In the genomic region with DNA sequence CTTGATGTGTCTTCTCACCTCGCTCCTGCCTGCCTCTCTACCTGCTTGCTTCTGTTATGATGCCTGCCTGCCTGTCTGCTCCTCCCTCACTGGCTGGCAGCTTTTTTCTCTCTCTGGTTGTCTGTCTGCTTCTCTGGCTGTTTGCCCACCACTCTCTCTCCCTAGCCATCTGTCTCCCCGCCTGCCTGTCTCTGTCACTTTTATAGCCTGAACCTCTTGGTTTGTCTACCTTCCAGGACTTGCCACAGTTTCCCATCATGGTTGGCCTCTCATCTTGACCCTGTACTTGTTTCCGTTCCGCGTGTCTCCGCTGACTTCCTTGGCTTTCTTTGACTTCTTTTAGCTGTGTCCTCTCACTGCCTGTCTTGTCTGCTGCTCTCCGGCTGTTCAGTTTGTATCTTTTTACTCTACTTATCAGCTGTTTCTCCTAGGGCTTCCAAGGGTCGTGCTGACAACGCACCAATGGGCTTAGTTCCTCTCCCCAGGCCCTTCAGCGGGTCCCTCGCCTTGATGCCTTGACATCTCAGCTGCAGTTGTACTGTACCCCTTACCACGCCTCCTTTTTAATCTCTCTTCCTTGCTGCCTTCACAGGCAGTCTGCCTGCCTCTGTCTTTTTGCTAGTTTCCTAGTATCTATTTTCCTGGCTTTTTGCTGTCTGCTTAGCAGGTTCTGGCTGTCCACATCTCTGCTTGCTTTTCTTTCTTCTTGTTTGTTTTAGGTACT, we compare ENCODE assay signal across 8 mouse cellular contexts. TPM values are rescaled to one million over a fixed set of nuclear protein-coding genes. Genes with fewer than 3 reads are reported as not detected.
A peak's percentile ranks its signal among the peaks of the same experiment; 100 is the strongest.
DNase-seq lines count a peak whose midpoint lies in the region; ATAC-seq and TF ChIP-seq lines count a peak whose summit lies in the region.

No protein-coding gene starts in this region.

- TF ChIP-seq POLR2A in olfactory bulb, adult 2 months (IDR thresholded peaks at IDR 0.05; ENCODE audit: insufficient read depth, low read depth, low read length): no peak

- peak overlapping the region; percentile 78 for H3K27ac ChIP-seq in embryonic facial prominence, embryonic 12.5 days
- H3K27ac ChIP-seq in intestine, embryonic 14.5 days (ENCODE audit: low read depth): peak overlapping the region; percentile 64
- H3K27ac ChIP-seq in limb, embryonic 10.5 days: peak overlapping the region; percentile 32; the same call in 1 of the 2 replicates
- peak overlapping the region; percentile 10; the same call in 1 of the 2 replicates for H3K27ac ChIP-seq in olfactory bulb, adult 2 months (ENCODE audit: insufficient read depth, low read depth, low read length)

- TF ChIP-seq CTCF in olfactory bulb, adult 2 months (IDR thresholded peaks at IDR 0.05; ENCODE audit: insufficient read depth, low read depth, low read length): no peak

- H3K9ac ChIP-seq in embryonic facial prominence, embryonic 12.5 days: 0 out of 2 replicates have a peak overlapping the region, but pooled peaks have one; percentile 15
- no peak overlapping the region for H3K9ac ChIP-seq in intestine, embryonic 14.5 days (ENCODE audit: low read length)

- peak overlapping the region; percentile 39 for H3K4me2 ChIP-seq in embryonic facial prominence, embryonic 12.5 days (replicated peaks)
- peak overlapping the region; percentile 24; the same call in 1 of the 2 replicates for H3K4me2 ChIP-seq in intestine, embryonic 14.5 days (ENCODE audit: low read length)

- H3K36me3 ChIP-seq in embryonic facial prominence, embryonic 12.5 days: peaks cover 17% of the 10 kb centered on the region
- peaks cover 27% of the 10 kb centered on the region for H3K36me3 ChIP-seq in intestine, embryonic 14.5 days (ENCODE audit: control insufficient read depth, insufficient read depth, low read length)
- H3K36me3 ChIP-seq in limb, embryonic 10.5 days: peaks cover 57% of the 10 kb centered on the region

- no peaks in the 10 kb centered on the region for H3K9me3 ChIP-seq in embryonic facial prominence, embryonic 12.5 days
- no peaks in the 10 kb centered on the region for H3K9me3 ChIP-seq in intestine, embryonic 14.5 days (ENCODE audit: control insufficient read depth, low read length)
- H3K9me3 ChIP-seq in limb, embryonic 10.5 days (replicated peaks): no peaks in the 10 kb centered on the region

- no peak for ATAC-seq in embryonic facial prominence, embryonic 12.5 days (ENCODE audit: insufficient number of reproducible peaks, insufficient read depth, low FRiP score, low TSS enrichment)
- ATAC-seq in intestine, embryonic 14.5 days (replicated peaks; ENCODE audit: low FRiP score, low TSS enrichment, low read depth): no peak

- H3K4me3 ChIP-seq in embryonic facial prominence, embryonic 12.5 days: 0 out of 2 replicates have a peak overlapping the region, but pooled peaks have one; percentile 0
- no peak overlapping the region for H3K4me3 ChIP-seq in intestine, embryonic 14.5 days (ENCODE audit: low read depth, low read length)
- peak overlapping the region; percentile 13; the same call in 1 of the 2 replicates for H3K4me3 ChIP-seq in limb, embryonic 10.5 days
- H3K4me3 ChIP-seq in olfactory bulb, adult 2 months (ENCODE audit: insufficient read depth, low read depth, low read length): no peak overlapping the region

- peaks cover 23% of the 10 kb centered on the region for H3K4me1 ChIP-seq in embryonic facial prominence, embryonic 12.5 days
- peaks cover 25% of the 10 kb centered on the region for H3K4me1 ChIP-seq in intestine, embryonic 14.5 days (replicated peaks; ENCODE audit: control insufficient read depth, insufficient read depth, low read length)
- peaks cover 41% of the 10 kb centered on the region for H3K4me1 ChIP-seq in limb, embryonic 10.5 days
- peaks cover 19% of the 10 kb centered on the region for H3K4me1 ChIP-seq in olfactory bulb, adult 2 months (ENCODE audit: control insufficient read depth, insufficient read depth, low read length)

- DNase-seq in adrenal gland, postnatal 14 days: peak; percentile 36
- no peak for DNase-seq in adrenal gland, postnatal 10 days
- DNase-seq in CD4-positive, CD25-positive, alpha-beta regulatory T cell, adult 2 months (ENCODE audit: low read depth, low spot score): peak; percentile 47
- DNase-seq in intestine, embryonic 14.5 days (ENCODE audit: low spot score): peak; percentile 60
- no peak for DNase-seq in limb, embryonic 10.5 days (ENCODE audit: low spot score)
- no peak for DNase-seq in gastrocnemius, adult 8-10 months (ENCODE audit: low spot score in 2 of 2)

- 62% methylated on average over 12 of the region's 12 CpGs for WGBS in embryonic facial prominence, embryonic 12.5 days
- WGBS in intestine, embryonic 14.5 days: 31% methylated on average over 12 of the region's 12 CpGs
- WGBS in limb, embryonic 10.5 days: 56% methylated on average over 12 of the region's 12 CpGs
- 39% methylated on average over 12 of the region's 12 CpGs for WGBS in olfactory bulb, adult 2 months

- no peaks in the 10 kb centered on the region for H3K27me3 ChIP-seq in embryonic facial prominence, embryonic 12.5 days
- no peaks in the 10 kb centered on the region for H3K27me3 ChIP-seq in intestine, embryonic 14.5 days (replicated peaks; ENCODE audit: control insufficient read depth, insufficient read depth, low read length)
- H3K27me3 ChIP-seq in limb, embryonic 10.5 days (ENCODE audit: low read depth, poor library complexity, severe bottlenecking): no peaks in the 10 kb centered on the region

RNA-seq across cellular contexts. Expression of gene Chd3, which starts 3.0 kb away (rescaled TPM):
- total RNA-seq in adrenal gland, postnatal 14 days (2021): 109 and 118 TPM in 2 replicates
- total RNA-seq in adrenal gland, postnatal 10 days (2021): 100 to 1,000 TPM in 1 of 2 experiments, 10 to 100 TPM in 1; 93.8 to 128 TPM
- polyA plus RNA-seq in embryonic facial prominence, embryonic 12.5 days (2016; fragmentation: Nextera tagmentation; extraction: Ambion mirVana): 130 and 135 TPM in 2 replicates
- polyA plus RNA-seq in intestine, embryonic 14.5 days (2014; fragmentation: Nextera tagmentation; extraction: Ambion mirVana): 52.4 and 62.3 TPM in 2 replicates
- polyA plus RNA-seq in limb, embryonic 10.5 days (2016; fragmentation: Nextera tagmentation; extraction: Ambion mirVana): 35.1 and 70.5 TPM in 2 replicates
- 175 and 278 TPM in 2 replicates for polyA plus RNA-seq in olfactory bulb, adult 2 months (2012; ENCODE audit: insufficient read depth, insufficient read length, low replicate concordance, missing spikeins)
- 1 to 10 TPM; 4.2 to 9.0 (median 5.5) TPM for total RNA-seq in gastrocnemius, adult 8-10 months (2022)

RNA-seq across cellular contexts. Expression of gene Naa38, which starts 23.1 kb away (rescaled TPM):
- 124 and 137 TPM in 2 replicates for total RNA-seq in adrenal gland, postnatal 14 days (2021)
- total RNA-seq in adrenal gland, postnatal 10 days (2021): 100 to 1,000 TPM; 124 to 138 TPM
- 126 and 129 TPM in 2 replicates for polyA plus RNA-seq in embryonic facial prominence, embryonic 12.5 days (2016; fragmentation: Nextera tagmentation; extraction: Ambion mirVana)
- 184 and 197 TPM in 2 replicates for polyA plus RNA-seq in intestine, embryonic 14.5 days (2014; fragmentation: Nextera tagmentation; extraction: Ambion mirVana)
- 140 and 151 TPM in 2 replicates for polyA plus RNA-seq in limb, embryonic 10.5 days (2016; fragmentation: Nextera tagmentation; extraction: Ambion mirVana)
- not detected in 2 replicates for polyA plus RNA-seq in olfactory bulb, adult 2 months (2012; ENCODE audit: insufficient read depth, insufficient read length, low replicate concordance, missing spikeins)
- 10 to 100 TPM; 73.2 to 78.1 (median 75.7) TPM for total RNA-seq in gastrocnemius, adult 8-10 months (2022)

RNA-seq across cellular contexts. Expression of gene Cyb5d1, which starts 23.2 kb away (rescaled TPM):
- 34.2 and 42.6 TPM in 2 replicates for total RNA-seq in adrenal gland, postnatal 14 days (2021)
- 10 to 100 TPM; 32.4 to 38.9 TPM for total RNA-seq in adrenal gland, postnatal 10 days (2021)
- polyA plus RNA-seq in embryonic facial prominence, embryonic 12.5 days (2016; fragmentation: Nextera tagmentation; extraction: Ambion mirVana): 44.6 and 50.0 TPM in 2 replicates
- polyA plus RNA-seq in intestine, embryonic 14.5 days (2014; fragmentation: Nextera tagmentation; extraction: Ambion mirVana): 23.3 and 23.8 TPM in 2 replicates
- polyA plus RNA-seq in limb, embryonic 10.5 days (2016; fragmentation: Nextera tagmentation; extraction: Ambion mirVana): 45.2 and 51.6 TPM in 2 replicates
- not detected in 2 replicates for polyA plus RNA-seq in olfactory bulb, adult 2 months (2012; ENCODE audit: insufficient read depth, insufficient read length, low replicate concordance, missing spikeins)
- total RNA-seq in gastrocnemius, adult 8-10 months (2022): 10 to 100 TPM; 33.2 to 38.0 (median 36.7) TPM

RNA-seq across cellular contexts. Expression of gene Tmem88, which starts 25.8 kb away (rescaled TPM):
- total RNA-seq in adrenal gland, postnatal 14 days (2021): 29.5 and 30.2 TPM in 2 replicates
- total RNA-seq in adrenal gland, postnatal 10 days (2021): 10 to 100 TPM; 29.1 to 33.0 TPM
- 18.1 and 21.3 TPM in 2 replicates for polyA plus RNA-seq in embryonic facial prominence, embryonic 12.5 days (2016; fragmentation: Nextera tagmentation; extraction: Ambion mirVana)
- polyA plus RNA-seq in intestine, embryonic 14.5 days (2014; fragmentation: Nextera tagmentation; extraction: Ambion mirVana): 34.8 and 38.4 TPM in 2 replicates
- polyA plus RNA-seq in limb, embryonic 10.5 days (2016; fragmentation: Nextera tagmentation; extraction: Ambion mirVana): 23.0 and 24.7 TPM in 2 replicates
- not detected in 2 replicates for polyA plus RNA-seq in olfactory bulb, adult 2 months (2012; ENCODE audit: insufficient read depth, insufficient read length, low replicate concordance, missing spikeins)
- 1 to 10 TPM; 4.1 to 4.6 (median 4.1) TPM for total RNA-seq in gastrocnemius, adult 8-10 months (2022)

RNA-seq across cellular contexts. Expression of gene Rnf227, which starts 32.0 kb away (rescaled TPM):
- 4.1 and 5.4 TPM in 2 replicates for total RNA-seq in adrenal gland, postnatal 14 days (2021)
- 1 to 10 TPM; 4.2 to 7.2 TPM for total RNA-seq in adrenal gland, postnatal 10 days (2021)
- 24.1 and 25.0 TPM in 2 replicates for polyA plus RNA-seq in embryonic facial prominence, embryonic 12.5 days (2016; fragmentation: Nextera tagmentation; extraction: Ambion mirVana)
- 13.2 and 14.3 TPM in 2 replicates for polyA plus RNA-seq in intestine, embryonic 14.5 days (2014; fragmentation: Nextera tagmentation; extraction: Ambion mirVana)
- 14.2 and 20.6 TPM in 2 replicates for polyA plus RNA-seq in limb, embryonic 10.5 days (2016; fragmentation: Nextera tagmentation; extraction: Ambion mirVana)
- not detected in 2 replicates for polyA plus RNA-seq in olfactory bulb, adult 2 months (2012; ENCODE audit: insufficient read depth, insufficient read length, low replicate concordance, missing spikeins)
- under 1 TPM in 1 of 4 experiments, not detected in 3; 0.22 TPM for total RNA-seq in gastrocnemius, adult 8-10 months (2022)

Comparison
In these comparisons a context has a peak if more than half of its experiments do, and no peak if none do; other contexts are left out.
1. DNase-seq: peak in adrenal gland, postnatal 14 days (single experiment), CD4-positive, CD25-positive, alpha-beta regulatory T cell, adult 2 months (single experiment) and intestine, embryonic 14.5 days (single experiment); none in adrenal gland, postnatal 10 days (single experiment), limb, embryonic 10.5 days (single experiment) and gastrocnemius, adult 8-10 months (0 of 2).
2. H3K27ac ChIP-seq: peak in every context shown above with its lines; median percentile 78 in embryonic facial prominence, embryonic 12.5 days; 64 in intestine, embryonic 14.5 days; 32 in limb, embryonic 10.5 days; 10 in olfactory bulb, adult 2 months.
3. H3K4me3 ChIP-seq: peak in embryonic facial prominence, embryonic 12.5 days (single experiment) and limb, embryonic 10.5 days (single experiment); none in intestine, embryonic 14.5 days (single experiment) and olfactory bulb, adult 2 months (single experiment).
4. RNA of gene Naa38, which starts 23.1 kb away (polyA plus RNA-seq): 184 to 197 TPM in intestine, embryonic 14.5 days, 140 to 151 TPM in limb, embryonic 10.5 days and 126 to 129 TPM in embryonic facial prominence, embryonic 12.5 days; not detected in olfactory bulb, adult 2 months; every median in the first group is over 100 times any median in the second.
5. RNA of gene Cyb5d1, which starts 23.2 kb away (polyA plus RNA-seq): 45.2 to 51.6 TPM in limb, embryonic 10.5 days, 44.6 to 50.0 TPM in embryonic facial prominence, embryonic 12.5 days and 23.3 to 23.8 TPM in intestine, embryonic 14.5 days; not detected in olfactory bulb, adult 2 months; every median in the first group is over 10 times any median in the second.